11 mouse cellular contexts compared by ENCODE assay signal in genomic region chr19:46901323-46901722, GRCm38 (mm10).
A peak's percentile ranks its signal among the peaks of the same experiment; 100 is the strongest.
DNase-seq lines count a peak whose midpoint lies in the region; ATAC-seq and TF ChIP-seq lines count a peak whose summit lies in the region.
"Had no signal": no experiment of that assay in that cellular context is flagged by ENCODE, and none has a peak within 500 bp of the region (broad histone marks: within the 10 kb centered on the region; RNA-seq: fewer than 3 reads in every experiment).

No protein-coding gene starts in this region.

- WGBS in kidney, adult 2 months = 65% methylated on average over 5 of the region's 5 CpGs
- WGBS in kidney, embryonic 14.5 days = 89% methylated on average over 5 of the region's 5 CpGs
- WGBS in liver, embryonic 15.5 days (ENCODE audit: insufficient replicate concordance) = 47% methylated on average over 5 of the region's 5 CpGs
- WGBS in midbrain, embryonic 13.5 days = 96% methylated on average over 5 of the region's 5 CpGs

- H3K4me3 ChIP-seq in kidney, adult 2 months (ENCODE audit: insufficient read depth, low read depth, low read length) = no peak overlapping the region
- no peak overlapping the region for H3K4me3 ChIP-seq in kidney, embryonic 14.5 days (ENCODE audit: low read length)
- no peak overlapping the region for H3K4me3 ChIP-seq in liver, embryonic 15.5 days (replicated peaks)
- H3K4me3 ChIP-seq in midbrain, embryonic 13.5 days (replicated peaks) = no peak overlapping the region
- H3K4me3 ChIP-seq: embryonic facial prominence, embryonic 13.5 days; limb, embryonic 15.5 days had no signal

- TF ChIP-seq POLR2A in kidney, adult 2 months (IDR thresholded peaks at IDR 0.05; ENCODE audit: low read depth, low read length) = no peak

- H3K27ac ChIP-seq in kidney, adult 2 months (ENCODE audit: insufficient read depth, low read depth, low read length) = no peak overlapping the region
- H3K27ac ChIP-seq in kidney, embryonic 14.5 days (ENCODE audit: low read depth, low read length) = no peak overlapping the region
- peak overlapping the region; percentile 76 for H3K27ac ChIP-seq in liver, embryonic 15.5 days (replicated peaks)
- H3K27ac ChIP-seq in midbrain, embryonic 13.5 days = no peak overlapping the region
- H3K27ac ChIP-seq: embryonic facial prominence, embryonic 13.5 days; limb, embryonic 15.5 days had no signal

- no peaks in the 10 kb centered on the region for H3K27me3 ChIP-seq in kidney, adult 2 months (replicated peaks; ENCODE audit: control insufficient read depth, insufficient read depth, low read length)
- H3K27me3 ChIP-seq in kidney, embryonic 14.5 days (ENCODE audit: control insufficient read depth, insufficient read depth, low read length) = no peaks in the 10 kb centered on the region
- H3K27me3 ChIP-seq in liver, embryonic 15.5 days = no peaks in the 10 kb centered on the region
- H3K27me3 ChIP-seq in midbrain, embryonic 13.5 days = no peaks in the 10 kb centered on the region
- H3K27me3 ChIP-seq: embryonic facial prominence, embryonic 13.5 days; limb, embryonic 15.5 days had no signal

- H3K36me3 ChIP-seq in kidney, adult 2 months (ENCODE audit: control insufficient read depth, insufficient read depth, low read length) = peaks cover 6% of the 10 kb centered on the region
- peaks cover 21% of the 10 kb centered on the region for H3K36me3 ChIP-seq in kidney, embryonic 14.5 days (ENCODE audit: control insufficient read depth, insufficient read depth, low read length)
- H3K36me3 ChIP-seq in liver, embryonic 15.5 days (replicated peaks) = peaks cover 40% of the 10 kb centered on the region
- H3K36me3 ChIP-seq in midbrain, embryonic 13.5 days = peaks cover 28% of the 10 kb centered on the region

- H3K9ac ChIP-seq in kidney, embryonic 14.5 days (ENCODE audit: low read depth, low read length) = no peak overlapping the region
- H3K9ac ChIP-seq in liver, embryonic 15.5 days = no peak overlapping the region
- no peak overlapping the region for H3K9ac ChIP-seq in midbrain, embryonic 13.5 days (replicated peaks)
- H3K9ac ChIP-seq: embryonic facial prominence, embryonic 13.5 days; limb, embryonic 15.5 days had no signal

- peaks cover 3% of the 10 kb centered on the region; the same call in 1 of the 2 replicates for H3K4me1 ChIP-seq in kidney, adult 2 months (ENCODE audit: control insufficient read depth, insufficient read depth, low read length)
- no peaks in the 10 kb centered on the region for H3K4me1 ChIP-seq in kidney, embryonic 14.5 days (ENCODE audit: control insufficient read depth, insufficient read depth, low read length)
- H3K4me1 ChIP-seq in liver, embryonic 15.5 days (replicated peaks) = peaks cover 64% of the 10 kb centered on the region
- H3K4me1 ChIP-seq in midbrain, embryonic 13.5 days (replicated peaks) = no peaks in the 10 kb centered on the region; the same call in 1 of the 2 replicates
- H3K4me1 ChIP-seq: embryonic facial prominence, embryonic 13.5 days; limb, embryonic 15.5 days had no signal

- no peak for ATAC-seq in kidney, embryonic 14.5 days (ENCODE audit: low FRiP score, low TSS enrichment)
- no peak for ATAC-seq in liver, embryonic 15.5 days (ENCODE audit: insufficient read depth)
- ATAC-seq in neutrophil, adult 5-6 weeks (ENCODE audit: extremely low read depth, insufficient number of reproducible peaks, low FRiP score, poor library complexity, severe bottlenecking) = peak; percentile 77
- ATAC-seq in midbrain, embryonic 13.5 days = no peak

- no peaks in the 10 kb centered on the region for H3K9me3 ChIP-seq in kidney, embryonic 14.5 days (ENCODE audit: control insufficient read depth, low read length)
- H3K9me3 ChIP-seq in liver, embryonic 15.5 days (replicated peaks) = peaks cover 5% of the 10 kb centered on the region; the same call in 1 of the 2 replicates
- H3K9me3 ChIP-seq in midbrain, embryonic 13.5 days = peaks cover 6% of the 10 kb centered on the region
- H3K9me3 ChIP-seq: limb, embryonic 15.5 days had no signal

- peak; percentile 47 for DNase-seq in kidney, adult 2 months
- peak; percentile 69 to 80 for DNase-seq in adrenal gland, postnatal 36 days
- no peak for DNase-seq in urinary bladder, postnatal 10 days (ENCODE audit: low spot score)
- DNase-seq in thymus, postnatal 4 days = no peak
- DNase-seq: cerebellum, adult 2 months had no signal

- no peak overlapping the region for H3K4me2 ChIP-seq in kidney, embryonic 14.5 days (replicated peaks; ENCODE audit: low read depth, low read length)
- H3K4me2 ChIP-seq in liver, embryonic 15.5 days = no peak overlapping the region; the same call in 1 of the 2 replicates
- H3K4me2 ChIP-seq in midbrain, embryonic 13.5 days (replicated peaks) = no peak overlapping the region
- H3K4me2 ChIP-seq: embryonic facial prominence, embryonic 13.5 days; limb, embryonic 15.5 days had no signal

- no peak for TF ChIP-seq CTCF in kidney, adult 2 months (conservative IDR thresholded peaks at IDR 0.05; ENCODE audit: insufficient read depth, insufficient read length, low read depth, low read length)

Comparison
In these comparisons a context has a peak if more than half of its experiments do, and no peak if none do; other contexts are left out.
1. DNase-seq: peak in kidney, adult 2 months (single experiment) and adrenal gland, postnatal 36 days (2 of 2); none in urinary bladder, postnatal 10 days (single experiment) and thymus, postnatal 4 days (single experiment).